Mouse (Mus musculus): ENCODE results near the gene Timd4. TPM values are rescaled to one million over a fixed set of nuclear protein-coding genes. Genes with fewer than 3 reads are reported as not detected.

The Timd4 gene
- 0.43 TPM in 1 of 2 replicates, not detected in the other for total RNA-seq (2014; rRNA removed)
- polyA plus RNA-seq (2015; fragmentation: Nextera tagmentation; extraction: Ambion mirVana): 0.15 TPM in 2 replicates

- DNase-seq (ENCODE audit: low spot score) (no peak), ATAC-seq (no peak)
- H3K9me3 ChIP-seq (ENCODE audit: low read length): no peaks in the 10 kb centered on the region
- no peak within 1 kb of the TSS for H3K27ac ChIP-seq
- WGBS: 86% methylated on average over 5 of the region's 5 CpGs
- no peak within 1 kb of the TSS for H3K9ac ChIP-seq (replicated peaks; ENCODE audit: low read length)
- H3K36me3 ChIP-seq (ENCODE audit: insufficient read depth, low read length): no peaks in the 10 kb centered on the region
- H3K4me3 ChIP-seq (ENCODE audit: low read length): no peak within 1 kb of the TSS
- no peak within 1 kb of the TSS for H3K4me2 ChIP-seq (ENCODE audit: low read depth, low read length)
- no peaks in the 10 kb centered on the region for H3K4me1 ChIP-seq (ENCODE audit: insufficient read depth, low read length)
- no peak for TF ChIP-seq CTCF (IDR thresholded peaks at IDR 0.05; ENCODE audit: low read depth)
- no peaks in the 10 kb centered on the region for H3K27me3 ChIP-seq (ENCODE audit: insufficient read depth, low read length)
These were observed at the start of gene Timd4 for GRCm38 (mm10) chr11:46810511-46810910. Gene Timd4, plus strand, starts transcription at chr11:46810800.

GRCm38 (mm10) chr11:46776879-46777278 is 33.7 kb upstream of the Timd4 start:
- H3K36me3 ChIP-seq (ENCODE audit: insufficient read depth, low read length): no peaks in the 10 kb centered on the region
- no peak overlapping the region for H3K4me2 ChIP-seq (ENCODE audit: low read depth, low read length)
- no peak overlapping the region for H3K27ac ChIP-seq
- TF ChIP-seq CTCF (IDR thresholded peaks at IDR 0.05; ENCODE audit: low read depth): no peak
- H3K9me3 ChIP-seq (ENCODE audit: low read length): no peaks in the 10 kb centered on the region
- H3K9ac ChIP-seq (replicated peaks; ENCODE audit: low read length): no peak overlapping the region
- no peaks in the 10 kb centered on the region for H3K4me1 ChIP-seq (ENCODE audit: insufficient read depth, low read length)
- 68% methylated on average over 3 of the region's 3 CpGs for WGBS
- DNase-seq (ENCODE audit: low spot score) (no peak), ATAC-seq (no peak)
- no peak overlapping the region for H3K4me3 ChIP-seq (ENCODE audit: low read length)
- no peaks in the 10 kb centered on the region for H3K27me3 ChIP-seq (ENCODE audit: insufficient read depth, low read length)

GRCm38 (mm10) chr11:46779811-46780210 is 30.8 kb upstream of the Timd4 start:
- no peak for DNase-seq (ENCODE audit: low spot score)
- Histone ChIP-seq H3K27me3 (ENCODE audit: insufficient read depth, low read length) (no peaks in the 10 kb centered on the region), H3K27ac (no peak overlapping the region), H3K4me1 (ENCODE audit: insufficient read depth, low read length) (no peaks in the 10 kb centered on the region), H3K9me3 (ENCODE audit: low read length) (no peaks in the 10 kb centered on the region), H3K9ac (replicated peaks; ENCODE audit: low read length) (no peak overlapping the region), H3K4me3 (ENCODE audit: low read length) (no peak overlapping the region), H3K4me2 (ENCODE audit: low read depth, low read length) (no peak overlapping the region), H3K36me3 (ENCODE audit: insufficient read depth, low read length) (no peaks in the 10 kb centered on the region)
- no peak for ATAC-seq
- peak; percentile 21; the same call in 1 of the 2 replicates for TF ChIP-seq CTCF (IDR thresholded peaks at IDR 0.05; ENCODE audit: low read depth)
- 87% methylated on average over 2 of the region's 2 CpGs for WGBS

GRCm38 (mm10) chr11:46804440-46804839 is 6.2 kb upstream of the Timd4 start:
- H3K4me1 ChIP-seq (ENCODE audit: insufficient read depth, low read length): no peaks in the 10 kb centered on the region
- WGBS: 93% methylated on average over 2 of the region's 2 CpGs
- no peak overlapping the region for H3K4me2 ChIP-seq (ENCODE audit: low read depth, low read length)
- ATAC-seq: no peak
- no peak overlapping the region for H3K27ac ChIP-seq
- TF ChIP-seq CTCF (IDR thresholded peaks at IDR 0.05; ENCODE audit: low read depth): no peak
- H3K9ac ChIP-seq (replicated peaks; ENCODE audit: low read length): no peak overlapping the region
- no peaks in the 10 kb centered on the region for H3K27me3 ChIP-seq (ENCODE audit: insufficient read depth, low read length)
- H3K36me3 ChIP-seq (ENCODE audit: insufficient read depth, low read length): no peaks in the 10 kb centered on the region
- DNase-seq (ENCODE audit: low spot score): no peak
- no peak overlapping the region for H3K4me3 ChIP-seq (ENCODE audit: low read length)
- no peaks in the 10 kb centered on the region for H3K9me3 ChIP-seq (ENCODE audit: low read length)

- Histone ChIP-seq H3K4me1 (ENCODE audit: insufficient read depth, low read length) (no peaks in the 10 kb centered on the region), H3K36me3 (ENCODE audit: insufficient read depth, low read length) (no peaks in the 10 kb centered on the region), H3K9ac (replicated peaks; ENCODE audit: low read length) (no peak overlapping the region), H3K4me2 (ENCODE audit: low read depth, low read length) (no peak overlapping the region), H3K9me3 (ENCODE audit: low read length) (no peaks in the 10 kb centered on the region), H3K4me3 (ENCODE audit: low read length) (no peak overlapping the region), H3K27me3 (ENCODE audit: insufficient read depth, low read length) (no peaks in the 10 kb centered on the region), H3K27ac (no peak overlapping the region)
- DNase-seq (ENCODE audit: low spot score) (no peak), ATAC-seq (no peak)
- WGBS: 90% methylated on average over 5 of the region's 5 CpGs
- TF ChIP-seq CTCF (IDR thresholded peaks at IDR 0.05; ENCODE audit: low read depth): no peak
These were observed 7.1 kb downstream of the Timd4 start for GRCm38 (mm10) chr11:46817692-46818091.

GRCm38 (mm10) chr11:46819930-46820329 is 9.3 kb downstream of the Timd4 start:
- DNase-seq (ENCODE audit: low spot score) (no peak), ATAC-seq (no peak)
- H3K4me3 ChIP-seq (ENCODE audit: low read length): no peak overlapping the region

GRCm38 (mm10) chr11:46830348-46830747 is 19.7 kb downstream of the Timd4 start:
- ATAC-seq (no peak), DNase-seq (ENCODE audit: low spot score) (no peak)
- no peak overlapping the region for H3K9ac ChIP-seq (replicated peaks; ENCODE audit: low read length)
- no peak overlapping the region for H3K4me3 ChIP-seq (ENCODE audit: low read length)
- H3K36me3 ChIP-seq (ENCODE audit: insufficient read depth, low read length): no peaks in the 10 kb centered on the region
- H3K9me3 ChIP-seq (ENCODE audit: low read length): no peaks in the 10 kb centered on the region
- H3K4me2 ChIP-seq (ENCODE audit: low read depth, low read length): no peak overlapping the region
- TF ChIP-seq CTCF (IDR thresholded peaks at IDR 0.05; ENCODE audit: low read depth): no peak
- no peaks in the 10 kb centered on the region for H3K4me1 ChIP-seq (ENCODE audit: insufficient read depth, low read length)
- no peak overlapping the region for H3K27ac ChIP-seq
- no peaks in the 10 kb centered on the region for H3K27me3 ChIP-seq (ENCODE audit: insufficient read depth, low read length)
- 72% methylated on average over 2 of the region's 2 CpGs for WGBS

More at GRCm38 (mm10) chr11:46819930-46820329, 9.3 kb downstream of the Timd4 start:
- Histone ChIP-seq H3K9me3 (ENCODE audit: low read length) (no peaks in the 10 kb centered on the region), H3K4me1 (ENCODE audit: insufficient read depth, low read length) (no peaks in the 10 kb centered on the region), H3K27ac (no peak overlapping the region), H3K9ac (replicated peaks; ENCODE audit: low read length) (no peak overlapping the region), H3K27me3 (ENCODE audit: insufficient read depth, low read length) (no peaks in the 10 kb centered on the region), H3K4me2 (ENCODE audit: low read depth, low read length) (no peak overlapping the region), H3K36me3 (ENCODE audit: insufficient read depth, low read length) (no peaks in the 10 kb centered on the region)
- no peak for TF ChIP-seq CTCF (IDR thresholded peaks at IDR 0.05; ENCODE audit: low read depth)
- 54% methylated on average over 4 of the region's 4 CpGs for WGBS
